Mouse (Mus musculus) layer of hippocampus, adult 11-12 months (tissue): ENCODE measurements around the gene Nek6.

Source experiments
- DNase-seq: peaks from one replicate; pipeline ENCODE4 v3.0.0; 2022; ENCODE audit warnings: low spot score

The Nek6 gene

DNA sequence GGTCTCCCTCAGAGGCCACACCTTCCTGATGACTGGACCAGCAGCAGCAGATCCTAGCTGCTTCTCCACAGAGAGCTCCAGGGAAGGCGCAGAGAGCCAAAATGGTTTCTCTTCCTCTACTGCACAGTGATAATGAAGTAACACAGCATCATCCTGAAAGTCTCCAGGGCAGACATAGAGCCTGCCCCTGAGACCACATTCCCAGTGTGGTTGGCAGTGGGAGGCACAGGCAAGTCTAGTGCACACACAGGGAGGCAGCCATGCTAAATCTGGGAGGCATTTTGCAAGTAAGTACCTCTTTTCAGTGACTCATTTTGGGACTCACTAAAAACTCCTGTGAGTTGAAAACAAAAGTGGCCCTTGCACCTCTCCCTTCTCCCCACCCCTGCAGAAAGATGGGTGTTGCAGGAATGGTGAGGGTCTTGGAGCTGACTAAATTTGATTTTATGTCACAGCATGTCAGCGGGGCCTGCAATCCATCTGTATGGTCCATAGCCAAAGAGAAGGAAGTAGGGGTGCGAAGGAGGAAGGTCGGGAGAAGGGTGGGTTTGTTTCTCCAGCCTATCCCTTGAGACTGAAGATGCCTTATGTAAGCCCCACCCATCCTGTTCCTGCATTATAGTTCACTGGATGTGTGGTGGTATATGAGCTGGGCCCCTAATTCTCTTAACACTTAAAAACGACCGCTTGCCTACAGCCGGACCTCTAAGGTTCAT is 2.3 kb upstream of the Nek6 start:
- DNase-seq: no peak

DNA sequence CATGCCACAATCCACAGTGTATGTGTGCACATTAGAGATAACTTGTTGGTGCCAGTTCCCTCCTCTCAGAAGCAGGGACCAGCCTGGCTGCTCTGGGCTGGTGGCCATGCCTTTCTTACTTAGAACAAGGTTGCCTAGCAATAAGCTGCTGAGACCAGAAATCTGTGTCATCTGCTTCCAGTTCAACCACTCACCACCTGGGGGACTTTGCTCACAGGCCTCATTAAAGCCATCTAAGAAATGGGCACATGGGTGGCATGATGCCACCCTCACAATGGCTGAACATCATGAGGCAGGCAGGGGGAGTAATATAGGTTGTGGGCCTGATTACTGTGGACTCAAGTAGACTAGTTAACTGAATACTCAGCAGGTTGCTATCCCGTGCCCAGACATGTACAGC is 1.3 kb upstream of the Nek6 start:
- DNase-seq: peak; percentile 68

DNA sequence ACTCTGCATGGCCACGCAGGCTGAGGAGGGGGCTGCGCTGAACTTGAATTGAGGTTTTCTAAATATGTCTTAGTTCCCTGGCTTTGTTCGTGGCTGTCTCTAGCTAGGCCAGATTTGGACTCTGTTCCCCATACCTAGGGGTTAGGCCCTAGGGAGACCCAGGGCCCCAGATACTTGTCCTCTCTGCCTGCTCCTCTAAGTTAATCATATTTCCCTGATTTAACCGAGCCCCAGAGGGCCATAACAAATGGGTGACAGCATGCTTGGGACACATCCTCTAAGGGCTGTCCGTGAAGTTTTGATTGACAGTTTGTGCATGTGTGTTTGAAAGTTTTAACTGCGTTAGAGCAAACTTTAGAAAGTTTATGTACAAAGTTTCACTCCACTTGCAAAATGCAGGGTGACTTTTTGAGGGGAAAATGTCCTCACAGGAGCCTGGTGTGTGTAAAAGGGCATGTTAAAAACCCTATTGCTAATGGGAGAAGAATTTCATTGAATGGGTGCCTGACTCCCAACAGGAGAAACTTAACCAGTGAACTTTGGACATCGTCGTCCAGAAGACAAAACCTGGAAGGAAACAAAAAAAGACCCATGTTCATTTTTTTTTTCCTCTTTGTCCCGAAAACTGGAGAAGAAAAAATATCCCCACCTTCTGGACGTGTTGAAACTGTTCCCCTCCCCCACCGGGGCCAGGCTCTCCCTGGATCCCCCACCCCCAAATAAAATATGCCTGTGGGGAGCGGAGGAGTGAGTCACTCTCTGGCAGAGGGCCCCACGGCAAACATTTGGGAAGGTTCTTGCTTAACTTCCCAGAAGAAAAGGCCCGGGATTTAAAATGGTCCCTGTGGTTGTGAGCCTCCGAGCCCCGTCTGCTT is 1.1 kb downstream of the Nek6 start:
- DNase-seq: no peak

DNA sequence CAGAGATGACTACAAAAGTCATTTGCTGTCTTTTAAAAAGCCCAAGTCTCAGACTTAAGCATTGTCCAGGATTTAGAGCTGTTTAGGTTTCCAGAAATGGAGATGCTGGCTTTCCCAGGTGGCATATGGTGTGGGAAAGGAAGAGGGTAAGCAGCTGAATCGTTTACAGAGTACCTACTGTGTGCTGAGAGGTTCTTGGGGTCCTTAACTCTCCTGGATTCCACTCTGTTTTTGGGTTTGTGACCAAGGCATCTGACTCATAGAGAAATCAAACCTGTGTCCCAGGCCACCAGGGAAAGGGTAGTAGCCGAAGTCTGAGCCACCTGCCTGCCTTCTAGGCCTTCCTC is 1.7 kb downstream of the Nek6 start:
- no peak for DNase-seq

DNA sequence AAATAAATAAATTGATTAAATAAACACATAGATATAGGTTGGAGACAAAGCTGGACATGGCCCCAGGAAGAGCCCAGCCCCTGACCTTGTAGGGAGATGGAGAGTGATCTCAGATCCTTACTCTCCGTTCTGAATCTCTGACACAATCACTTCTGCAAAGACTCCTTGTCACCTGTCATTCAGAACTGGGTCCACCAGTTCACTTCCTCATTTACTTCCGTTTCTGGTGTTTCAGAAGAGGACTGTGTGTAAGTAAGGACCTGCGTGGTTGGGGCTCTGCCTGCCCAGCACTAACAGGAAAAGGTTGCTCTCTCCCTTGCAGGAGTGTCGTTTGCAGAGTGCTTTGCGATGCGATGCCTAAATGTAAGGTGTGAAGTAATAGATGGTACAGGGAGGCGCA is 3.0 kb downstream of the Nek6 start:
- no peak for DNase-seq

DNA sequence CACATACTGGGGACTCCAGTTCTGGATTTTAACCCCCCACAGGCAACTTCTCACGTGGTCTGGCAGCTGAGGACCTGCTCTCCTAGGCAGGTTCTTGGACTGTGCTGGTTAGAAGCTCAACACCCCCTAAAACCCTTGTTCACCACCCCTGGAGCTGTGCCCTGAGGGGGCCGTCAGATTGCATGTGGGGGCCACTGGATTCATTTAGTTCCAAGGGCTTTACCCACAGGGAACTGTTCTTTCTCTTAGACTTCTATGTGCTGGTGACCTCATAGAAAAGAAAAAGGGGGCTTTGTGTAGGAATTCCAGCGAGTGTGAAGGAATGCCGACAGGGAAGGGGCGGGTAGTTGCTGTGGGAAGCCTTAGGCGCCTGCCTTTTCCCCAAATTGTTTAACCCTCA is 4.0 kb downstream of the Nek6 start:
- no peak for DNase-seq

DNA sequence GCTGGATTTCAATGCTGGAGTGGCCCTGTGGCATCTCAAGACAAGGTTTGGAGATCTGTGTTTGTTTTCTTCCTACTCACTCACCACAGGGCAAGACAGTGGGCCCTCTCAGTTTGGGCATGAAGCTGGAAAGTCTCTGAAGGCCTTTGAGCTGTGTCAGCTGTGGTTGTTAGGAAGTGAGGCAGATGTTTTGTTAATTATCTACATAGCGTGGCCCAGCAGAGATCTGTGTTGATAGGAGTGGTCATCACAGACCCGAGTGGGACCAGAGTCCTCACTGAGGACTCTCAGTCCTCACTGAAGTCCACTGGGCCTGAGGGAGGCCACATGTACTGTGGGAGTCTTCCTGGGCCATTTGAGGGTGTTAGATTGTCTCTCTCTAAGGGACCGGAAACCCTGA is 5.0 kb downstream of the Nek6 start:
- no peak for DNase-seq

DNA sequence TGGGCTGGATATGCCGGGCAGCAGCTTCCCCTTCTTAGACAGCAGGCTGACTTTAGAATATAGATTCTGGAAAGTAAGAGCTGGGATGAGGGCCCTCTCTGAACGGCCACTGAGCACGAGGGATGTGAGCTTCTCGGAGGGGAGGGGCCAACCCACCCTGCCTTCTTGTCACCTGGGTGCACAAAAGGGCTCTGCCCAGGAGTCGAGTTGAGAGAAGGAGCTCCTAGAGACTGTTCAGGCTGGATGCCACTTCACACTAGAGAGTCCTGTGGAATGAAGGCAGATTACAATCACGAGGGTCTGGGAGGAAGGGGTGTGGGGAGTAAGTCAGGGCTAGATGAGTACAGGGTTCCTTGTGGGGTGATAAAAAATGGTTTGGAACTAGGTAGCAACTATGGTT is 5.6 kb downstream of the Nek6 start:
- DNase-seq: no peak

DNA sequence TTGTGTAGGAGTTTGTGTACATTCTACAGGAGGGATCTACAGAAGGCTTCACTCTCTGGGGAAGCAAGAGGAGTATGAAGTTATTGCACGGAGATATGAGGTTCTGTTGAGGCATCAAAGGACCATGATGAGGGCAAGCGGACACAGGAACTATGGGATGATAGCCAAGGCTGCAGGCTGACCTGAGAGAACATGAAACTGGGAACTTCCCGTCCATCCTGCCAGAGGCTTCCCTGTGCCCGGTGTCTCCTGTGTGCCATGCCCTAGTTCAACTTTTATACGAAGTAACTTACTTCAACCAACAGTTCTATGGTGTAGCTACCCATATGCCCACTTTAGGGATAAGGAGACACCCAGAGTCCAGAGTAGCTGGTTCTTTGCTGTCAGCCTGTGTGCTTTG is 7.3 kb downstream of the Nek6 start:
- no peak for DNase-seq

DNA sequence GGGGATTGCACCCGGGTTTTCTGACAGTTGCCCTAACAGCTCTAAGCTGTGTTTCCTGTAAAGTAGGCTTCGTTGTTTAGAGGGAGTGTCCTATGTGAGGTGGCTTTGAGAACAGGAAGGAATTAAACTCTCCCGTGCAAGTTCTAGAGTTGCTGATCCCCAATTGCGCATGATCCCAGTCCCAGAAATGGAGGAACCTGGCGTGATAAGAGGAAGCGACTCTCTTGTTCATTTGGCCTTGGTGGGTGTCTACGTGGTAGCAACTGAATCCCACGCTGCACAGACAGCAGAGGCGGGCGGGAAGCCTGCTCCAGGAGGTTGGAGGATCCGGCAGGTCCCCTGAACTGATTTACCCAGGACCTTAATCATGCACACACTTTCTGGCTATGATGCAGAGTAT is 8.5 kb downstream of the Nek6 start:
- DNase-seq: no peak

DNA sequence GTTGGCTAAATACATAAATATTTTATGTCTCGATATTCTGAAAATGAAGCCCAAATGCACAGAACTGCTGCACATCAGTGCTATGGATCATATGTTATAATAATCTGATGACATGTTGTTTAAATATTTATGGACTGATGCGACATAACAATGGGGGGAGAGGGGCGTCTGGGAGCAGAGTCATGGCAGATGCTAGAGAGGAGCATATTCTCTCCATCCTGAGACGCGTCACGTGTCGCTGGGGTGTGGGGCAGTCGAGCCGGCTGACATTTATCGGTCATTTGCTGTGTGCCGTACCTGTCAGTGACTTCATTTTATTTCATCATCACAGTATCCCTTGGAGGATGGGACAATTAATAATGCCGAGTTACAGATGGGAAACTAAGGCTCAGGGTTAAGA is 10.2 kb downstream of the Nek6 start:
- DNase-seq: no peak

DNA sequence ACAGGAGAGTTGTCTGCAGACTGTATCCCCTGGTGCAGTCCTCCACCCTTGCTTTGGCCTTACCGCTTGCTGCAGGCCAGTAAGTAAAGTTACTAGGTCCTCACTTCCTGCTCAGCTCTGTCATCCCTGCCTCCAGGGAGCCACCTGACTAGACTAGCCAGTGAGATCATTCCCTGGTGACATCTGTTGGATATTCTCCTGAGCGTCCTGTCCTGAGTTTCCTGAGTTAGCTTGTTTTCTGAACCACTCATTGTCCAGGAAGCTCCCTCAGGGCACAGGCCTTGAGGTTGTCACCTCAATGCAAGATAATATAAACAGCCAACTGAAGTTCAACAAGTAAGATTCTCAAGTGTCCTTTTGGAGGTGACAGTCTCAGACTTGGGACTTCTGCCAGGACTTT is 10.9 kb downstream of the Nek6 start:
- no peak for DNase-seq

DNA sequence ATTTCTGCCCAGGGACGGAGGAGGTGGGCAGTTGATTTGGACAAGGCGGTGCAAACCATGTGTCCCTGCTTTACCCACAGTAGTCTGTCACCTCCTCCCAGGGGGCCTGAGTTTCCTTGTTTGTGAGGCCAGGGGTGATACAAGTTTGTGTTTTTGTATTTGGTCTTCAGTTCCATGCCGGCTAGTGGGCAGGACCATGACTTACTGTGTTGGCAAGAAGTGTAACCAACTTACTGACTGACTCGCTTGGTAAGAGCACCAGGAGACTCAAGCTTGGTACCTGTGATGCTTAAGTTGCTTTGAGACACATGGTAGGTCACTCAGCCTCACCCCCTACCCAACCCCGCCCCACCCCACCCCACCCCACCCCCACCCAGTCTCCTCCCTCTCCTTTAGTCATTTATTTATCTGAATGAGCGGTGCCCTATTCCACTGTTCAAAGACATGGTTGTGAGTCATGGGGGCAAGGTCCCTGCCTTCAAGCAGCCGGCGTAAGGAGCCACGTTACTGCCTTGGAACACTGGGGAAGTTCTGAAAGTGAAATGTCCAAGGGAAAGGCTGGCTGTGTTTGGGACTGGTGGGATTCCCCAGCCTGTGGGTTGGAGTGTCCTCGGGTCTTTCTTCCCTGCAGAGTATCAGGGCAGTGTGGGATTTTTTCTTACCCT is 12.5 kb downstream of the Nek6 start:
- DNase-seq: no peak

DNA sequence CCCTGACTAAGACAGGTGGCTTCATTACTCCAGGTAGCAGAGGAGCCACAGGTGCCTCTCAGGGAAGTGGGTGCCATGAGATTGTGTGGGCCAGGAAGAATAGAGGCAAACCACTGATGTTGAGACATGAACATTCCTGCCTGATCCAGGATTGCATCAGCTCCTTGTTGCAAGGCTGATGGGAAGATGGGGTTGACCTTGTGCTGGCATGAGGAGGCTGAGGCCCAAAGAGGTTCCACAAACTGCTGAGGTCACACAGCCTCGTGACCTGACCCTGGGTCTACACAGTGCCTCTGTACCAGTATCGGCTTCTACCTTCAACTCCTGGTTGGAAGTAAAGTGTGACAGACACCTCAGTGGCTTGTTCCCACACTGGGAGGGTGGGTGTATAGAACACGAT is 13.6 kb downstream of the Nek6 start:
- DNase-seq: no peak

DNA sequence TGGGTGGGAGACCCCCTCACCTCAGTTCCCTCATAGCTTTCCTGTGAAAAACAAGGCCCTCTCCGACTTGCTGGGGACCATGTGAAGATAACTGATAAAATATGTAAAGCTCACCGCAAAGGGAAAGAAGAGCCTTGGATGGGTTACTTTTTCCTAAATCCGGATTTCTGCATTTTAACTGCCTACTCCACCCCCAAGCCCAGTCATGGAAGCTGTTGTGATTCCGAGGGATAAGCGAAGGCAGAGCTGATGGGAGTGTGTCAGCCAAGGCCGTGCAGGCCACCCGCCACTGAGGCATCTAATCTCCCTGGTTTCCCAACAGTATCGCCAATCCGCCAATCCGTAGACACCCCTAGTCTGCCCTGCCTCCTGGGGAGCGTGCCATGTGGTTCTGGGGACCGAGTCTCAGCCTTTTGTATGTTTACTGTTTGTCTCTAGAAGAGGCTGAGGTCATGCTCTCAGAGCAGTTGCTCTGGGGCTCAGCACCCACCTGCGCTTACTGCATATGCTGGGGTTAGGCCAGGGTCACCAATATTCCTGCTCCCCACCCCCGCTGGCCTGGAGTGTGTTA is 18.2 kb downstream of the Nek6 start:
- DNase-seq: no peak

DNA sequence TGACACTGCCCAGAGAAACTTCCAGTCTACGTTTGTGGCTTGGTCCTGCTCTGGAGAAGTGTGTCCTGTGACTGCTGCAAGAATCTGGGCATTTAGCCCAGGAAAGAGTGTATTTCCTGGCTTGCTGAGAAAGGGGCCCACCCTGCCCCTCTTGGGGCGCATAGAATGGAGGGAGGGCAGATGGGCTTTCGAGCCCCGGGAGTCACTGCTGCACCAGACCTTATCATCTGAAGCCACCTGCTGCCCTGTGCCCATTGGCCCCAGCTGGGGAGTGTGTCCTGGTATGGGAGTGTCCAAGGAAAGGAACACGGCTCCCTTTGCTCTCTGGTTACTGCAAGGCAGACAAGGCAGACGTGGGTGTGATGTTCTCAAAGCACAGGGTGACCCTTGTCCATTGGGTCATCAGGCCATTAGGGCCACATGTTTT is 19.5 kb downstream of the Nek6 start:
- no peak for DNase-seq

DNA sequence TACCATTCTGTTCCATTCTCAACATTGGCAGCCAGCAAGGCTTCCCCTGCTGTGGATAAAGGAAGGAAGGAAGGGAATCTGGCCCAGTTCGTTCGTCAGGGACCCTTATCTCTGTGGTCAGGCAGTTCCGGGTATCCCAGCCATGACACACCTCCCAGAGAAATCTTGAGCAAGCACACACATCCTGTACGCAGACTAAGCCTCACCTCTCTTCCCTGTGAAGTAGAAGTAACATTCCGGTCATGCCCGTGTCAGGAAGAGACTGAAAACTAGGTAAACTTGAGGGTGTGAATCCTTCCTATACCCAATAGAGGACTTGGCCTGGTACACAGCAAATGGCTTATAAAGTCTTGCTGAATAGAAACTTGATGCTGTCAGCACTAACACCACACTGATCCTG is 21.9 kb downstream of the Nek6 start:
- DNase-seq: no peak

DNA sequence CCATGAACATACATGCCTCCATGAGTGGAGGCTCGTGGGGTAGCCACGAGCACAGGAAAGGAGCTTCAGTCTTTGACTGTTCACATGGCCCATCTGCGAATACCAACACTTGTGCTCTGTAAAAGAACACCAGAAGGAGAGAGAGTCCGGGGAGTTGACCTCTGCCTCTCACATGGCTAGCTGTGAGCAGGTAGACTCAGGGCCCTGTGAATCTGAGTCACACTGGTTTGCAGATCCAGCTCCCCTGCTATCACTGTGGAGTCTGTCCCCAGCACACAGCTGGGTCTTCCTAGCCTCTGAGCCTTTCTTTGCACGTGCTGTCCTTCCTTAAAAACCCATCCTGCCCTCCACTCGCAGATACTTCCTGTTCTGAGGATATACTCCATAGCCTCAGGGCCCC is 22.3 kb downstream of the Nek6 start:
- DNase-seq: no peak

DNA sequence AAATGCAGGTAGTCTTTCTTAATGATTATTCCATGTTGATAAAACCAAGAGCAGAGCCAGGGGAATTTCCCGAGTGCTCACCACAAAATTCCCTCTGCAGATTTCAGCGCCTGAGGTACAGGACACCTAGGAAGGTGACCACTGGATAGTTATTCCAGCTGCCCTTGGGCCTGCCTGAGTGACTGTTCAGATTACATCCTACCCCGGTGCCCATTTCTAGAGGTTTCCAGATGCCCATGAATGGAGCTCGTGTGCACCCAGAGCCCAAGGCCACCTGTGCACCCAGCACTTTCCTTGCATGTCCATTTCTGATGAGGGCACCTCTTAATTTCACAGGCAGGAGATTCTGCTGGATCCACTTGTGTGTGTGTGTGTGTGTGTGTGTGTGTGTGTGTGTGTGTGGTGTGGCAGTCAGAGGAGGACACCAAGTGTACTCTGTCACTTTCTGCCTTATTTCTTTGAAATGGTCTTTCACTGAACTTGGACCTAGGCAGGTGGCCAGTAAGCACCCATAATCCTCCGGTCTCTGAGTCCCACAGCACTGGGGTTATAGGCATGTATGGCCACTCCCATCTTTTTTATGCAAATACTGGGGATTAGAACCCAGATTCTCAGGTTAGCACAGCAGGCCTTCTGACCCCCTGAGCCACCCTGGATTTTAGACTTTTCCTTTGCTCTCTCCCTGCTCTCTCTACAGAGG is 22.9 kb downstream of the Nek6 start:
- DNase-seq: no peak

DNA sequence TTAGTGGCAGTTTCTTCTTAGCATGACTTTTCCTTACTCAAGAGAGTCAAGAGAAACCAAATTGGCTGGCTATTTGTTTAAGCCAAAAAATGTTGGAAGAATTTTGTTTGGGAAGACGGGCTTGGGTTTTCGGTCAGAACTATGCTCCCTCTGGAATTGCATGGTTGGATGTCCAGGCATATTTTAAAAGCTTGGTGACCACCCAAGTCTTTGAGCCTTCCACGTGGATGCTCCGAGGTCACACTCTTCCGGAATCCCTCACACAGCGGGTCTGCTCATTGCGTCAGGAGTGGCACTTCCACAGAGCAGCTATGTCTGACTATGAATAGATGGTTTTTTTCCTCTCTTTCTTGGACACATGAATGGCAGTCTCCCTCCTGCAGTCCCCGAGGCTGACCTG is 23.6 kb downstream of the Nek6 start:
- no peak for DNase-seq

DNA sequence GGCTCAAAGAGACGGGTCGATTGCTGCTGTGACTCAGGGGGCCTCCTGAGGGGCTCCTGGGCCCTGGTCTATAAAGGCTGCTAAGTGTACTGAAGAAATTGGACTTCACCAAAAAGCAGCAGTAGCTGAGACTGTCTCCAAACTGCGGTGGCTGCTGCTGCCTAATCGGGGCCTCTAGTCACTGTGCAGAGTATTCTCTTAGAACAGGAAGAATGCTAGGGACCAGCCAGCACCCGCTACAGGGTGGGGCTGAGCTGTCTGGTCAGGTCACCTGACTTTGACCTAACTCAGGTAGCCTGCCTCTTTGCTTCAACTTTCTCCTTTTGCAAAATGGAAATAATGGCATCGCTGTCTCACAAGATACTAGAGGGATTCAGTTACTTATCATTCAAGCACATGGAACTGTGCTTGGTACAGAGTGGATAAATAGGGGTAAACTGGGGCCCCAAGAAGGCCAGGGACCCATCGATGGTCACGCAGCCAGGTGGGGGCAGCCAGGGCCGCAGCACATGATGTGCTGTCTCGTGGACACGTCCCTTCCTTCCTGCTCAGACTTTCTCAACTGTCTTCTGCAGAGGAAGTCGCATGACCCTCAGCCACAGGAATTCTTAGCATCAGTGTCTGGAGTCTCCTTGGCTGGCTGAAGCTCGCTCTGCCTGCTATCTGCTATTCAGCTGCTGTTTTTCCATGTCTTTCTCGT is 24.2 kb downstream of the Nek6 start:
- DNase-seq: peak; percentile 35

DNA sequence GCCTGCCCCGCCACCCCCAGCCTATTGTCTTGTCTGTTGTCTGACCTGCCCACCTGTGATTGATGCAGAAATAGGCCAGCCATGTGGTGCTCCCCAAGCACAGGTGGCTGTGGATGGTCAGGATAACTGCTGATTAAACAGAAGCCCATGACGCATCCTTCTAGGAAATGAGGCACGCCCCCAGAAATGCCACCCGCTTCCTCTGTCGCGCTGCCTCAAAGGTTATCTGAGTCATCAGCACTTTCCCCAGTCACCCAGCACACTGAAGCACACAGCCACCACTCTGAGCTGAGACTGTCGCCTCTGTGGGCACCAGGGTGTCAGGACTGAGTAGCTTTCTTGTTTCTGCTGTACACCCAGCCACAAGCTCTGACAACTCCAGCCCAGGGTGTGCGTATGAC is 24.9 kb downstream of the Nek6 start:
- DNase-seq: peak; percentile 73
